Mouse (Mus musculus): ENCODE results near the gene Snx10.
A peak's percentile ranks its signal among the peaks of the same experiment; 100 is the strongest.

The Snx10 gene

GRCm38 (mm10) chr6:51587266-51587665 lies 63.6 kb downstream of the Snx10 start:
- no peak for DNase-seq

- no peak for DNase-seq
These were observed 67.6 kb downstream of the Snx10 start for GRCm38 (mm10) chr6:51591264-51591663.

- DNase-seq, result no peak
These were observed 68.1 kb downstream of the Snx10 start for GRCm38 (mm10) chr6:51591844-51592243.

- peak; percentile 53 for DNase-seq
These were observed 68.8 kb downstream of the Snx10 start for GRCm38 (mm10) chr6:51592356-51593115.

- no peak for DNase-seq
These were observed 69.8 kb downstream of the Snx10 start for GRCm38 (mm10) chr6:51593446-51594035.

- DNase-seq, result no peak
These were observed 70.8 kb downstream of the Snx10 start for GRCm38 (mm10) chr6:51594516-51594915.

- DNase-seq, result no peak
These were observed 74.4 kb downstream of the Snx10 start for GRCm38 (mm10) chr6:51598058-51598457.

GRCm38 (mm10) chr6:51600412-51600811 lies 76.7 kb downstream of the Snx10 start:
- DNase-seq, result no peak

- DNase-seq, result no peak
These were observed 78.6 kb downstream of the Snx10 start for GRCm38 (mm10) chr6:51602341-51602740.

- no peak for DNase-seq
These were observed 80.0 kb downstream of the Snx10 start for GRCm38 (mm10) chr6:51603691-51604090.

GRCm38 (mm10) chr6:51606245-51606644 lies 82.5 kb downstream of the Snx10 start:
- DNase-seq, result no peak

- DNase-seq, result no peak
These were observed 83.1 kb downstream of the Snx10 start for GRCm38 (mm10) chr6:51606803-51607202.

- DNase-seq, result no peak
These were observed 87.9 kb downstream of the Snx10 start for GRCm38 (mm10) chr6:51611621-51612020.

- DNase-seq, result peak; percentile 39
These were observed 88.8 kb downstream of the Snx10 start for GRCm38 (mm10) chr6:51612371-51613051.

- no peak for DNase-seq
These were observed 90.0 kb downstream of the Snx10 start for GRCm38 (mm10) chr6:51613661-51614060.

GRCm38 (mm10) chr6:51626843-51627242 lies 103.1 kb downstream of the Snx10 start:
- DNase-seq, result no peak

GRCm38 (mm10) chr6:51629671-51630070 lies 106.0 kb downstream of the Snx10 start:
- DNase-seq, result no peak

- no peak for DNase-seq
These were observed 106.5 kb downstream of the Snx10 start for GRCm38 (mm10) chr6:51630184-51630583.

GRCm38 (mm10) chr6:51632928-51633662 lies 109.4 kb downstream of the Snx10 start:
- no peak for DNase-seq

GRCm38 (mm10) chr6:51633663-51634362 lies 110.1 kb downstream of the Snx10 start:
- DNase-seq, result no peak

- DNase-seq, result no peak
These were observed 112.4 kb downstream of the Snx10 start for GRCm38 (mm10) chr6:51636019-51636568.
